Mouse (Mus musculus) 3T3-L1 (cell line): ENCODE results near the gene Ndrg4.
"Not testable (repeated sequence)": the region's sequence is repeated elsewhere in the genome, so short reads cannot be mapped to it uniquely, and the experiment has no call there.

Experiments used
- DNase-seq: peaks from one replicate; pipeline ENCODE4 v3.0.0-alpha.2; 2015; ENCODE audit warnings: low read depth, low spot score

The Ndrg4 gene

GRCm38 (mm10) chr8:95676631-95677030 lies at the start of gene Ndrg4:
TSS of gene Ndrg4 (plus strand) at chr8:95676980.
- no peak for DNase-seq

GRCm38 (mm10) chr8:95632840-95633239 lies 43.9 kb upstream of the Ndrg4 start:
- DNase-seq: no peak

DNA sequence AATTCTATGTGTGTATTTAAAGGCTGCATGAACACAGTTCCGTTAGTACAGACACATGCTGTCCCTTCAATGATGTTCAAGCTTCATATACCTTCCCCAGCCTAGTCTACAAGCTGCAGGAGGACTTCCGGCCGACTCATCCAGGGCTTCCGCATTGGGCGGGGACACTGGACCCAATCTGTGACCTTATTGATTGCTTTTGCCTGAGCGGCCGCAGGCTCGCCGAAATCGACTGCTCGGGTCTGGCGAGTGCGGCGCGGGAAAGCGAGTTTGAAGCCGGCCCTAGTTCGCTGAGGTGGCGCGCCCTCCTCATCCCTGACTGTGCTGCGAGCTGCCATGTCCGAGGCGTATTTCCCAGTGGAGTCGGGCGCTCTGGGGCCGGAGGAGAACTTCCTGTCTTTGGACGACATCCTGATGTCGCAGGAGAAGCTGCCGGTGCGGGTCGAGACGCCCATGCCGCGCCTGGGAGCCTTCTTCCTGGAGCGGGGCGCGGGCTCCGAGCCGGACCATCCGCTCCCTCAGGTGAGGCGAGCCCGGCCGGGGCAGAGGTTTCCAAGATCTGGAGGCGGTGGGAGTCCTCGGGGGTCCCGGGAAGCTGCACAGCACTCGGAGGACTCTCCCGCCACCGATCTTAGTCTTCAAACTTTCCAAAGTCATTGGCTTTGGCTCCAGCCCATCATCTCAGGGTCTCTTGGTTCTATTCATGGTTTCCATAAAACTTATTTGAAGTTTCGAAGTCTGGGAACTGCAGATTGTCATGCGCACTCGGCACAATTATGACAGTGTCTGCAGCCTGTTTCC lies 43.3 kb upstream of the Ndrg4 start, which contains the start of gene Gins3:
Gene Gins3, plus strand, starts transcription at position 192 of the 801 bp plus-strand sequence.
- DNase-seq: peak; percentile 98

GRCm38 (mm10) chr8:95634063-95634340 lies 42.8 kb upstream of the Ndrg4 start:
- DNase-seq: peak; percentile 53

DNA sequence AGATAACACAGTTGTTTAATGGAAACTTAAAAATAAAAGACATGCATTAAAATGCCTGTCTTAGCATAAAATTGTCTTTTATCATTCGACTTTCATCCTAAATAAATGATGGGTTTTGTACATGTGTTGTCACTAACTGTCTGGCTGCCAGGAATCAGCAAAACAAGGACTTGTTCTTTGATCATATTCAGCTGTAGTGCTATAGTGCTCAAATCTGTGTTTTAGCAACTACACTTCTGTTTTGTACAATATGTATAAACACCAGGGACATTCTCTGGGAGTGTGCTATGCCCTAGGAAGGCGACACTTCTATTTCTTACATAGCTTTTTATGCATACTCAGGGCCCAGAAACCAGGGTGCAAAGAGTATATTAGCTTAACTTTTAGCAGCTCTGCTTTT lies 31.8 kb upstream of the Ndrg4 start:
- no peak for DNase-seq

DNA sequence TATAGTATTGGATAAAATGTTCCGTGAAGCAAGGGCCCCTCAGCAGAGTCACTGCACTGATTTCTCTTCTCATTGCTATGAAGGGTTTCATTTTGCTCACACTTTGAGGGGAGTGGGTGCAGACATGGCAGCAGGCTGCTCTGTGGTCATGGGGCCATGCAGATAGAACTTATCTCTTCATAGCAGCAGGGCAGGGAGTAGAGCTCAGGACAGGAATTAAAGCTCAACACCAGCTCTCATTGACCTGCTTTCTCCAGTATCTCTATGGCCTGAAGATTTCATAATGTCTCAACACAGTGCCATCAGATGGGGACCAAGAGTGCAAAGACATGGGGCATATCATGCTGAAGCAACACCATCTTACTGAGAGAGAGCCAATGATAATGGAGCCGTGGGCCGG lies 28.5 kb upstream of the Ndrg4 start:
- DNase-seq: no peak

DNA sequence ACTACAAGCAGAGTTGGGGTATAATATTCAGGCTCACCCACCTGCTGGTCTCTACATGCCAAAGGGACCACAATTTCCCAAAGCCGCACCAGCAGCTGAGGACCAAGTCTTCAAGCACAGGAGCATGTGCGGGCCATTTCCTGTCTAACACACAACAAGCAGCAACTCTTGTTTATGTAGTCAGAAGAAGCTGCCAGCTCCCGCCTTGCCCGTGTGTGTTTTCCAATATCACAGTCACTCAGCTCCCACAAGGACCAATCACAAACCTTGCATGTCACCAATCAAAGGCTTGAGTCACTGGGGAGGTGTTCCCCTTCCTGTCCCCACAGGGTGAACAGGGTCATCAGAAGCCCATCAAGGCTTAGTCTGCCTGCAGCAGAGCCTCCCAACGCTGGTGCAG lies 23.4 kb upstream of the Ndrg4 start:
- no peak for DNase-seq

DNA sequence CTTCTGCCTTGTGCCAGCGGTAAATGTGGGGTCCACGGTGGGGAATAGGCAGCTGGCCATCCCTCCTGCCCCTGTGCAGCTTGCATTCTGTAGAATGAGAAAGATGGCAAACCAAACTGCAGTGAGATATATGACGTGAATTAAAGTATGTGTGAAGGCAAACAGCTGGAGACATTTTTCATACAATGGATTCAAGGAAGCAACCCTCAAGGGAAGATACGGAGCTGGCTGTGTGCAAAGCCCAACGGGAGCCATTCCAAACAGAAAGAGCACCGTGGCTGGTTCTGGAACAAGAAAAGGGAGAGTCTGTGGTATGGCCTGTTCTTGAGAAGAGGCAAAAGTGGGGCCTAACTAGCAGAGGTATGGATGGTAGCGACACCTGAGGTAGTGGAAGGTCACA lies 20.9 kb upstream of the Ndrg4 start:
- no peak for DNase-seq

GRCm38 (mm10) chr8:95656316-95657002 lies 20.3 kb upstream of the Ndrg4 start:
- DNase-seq: no peak

DNA sequence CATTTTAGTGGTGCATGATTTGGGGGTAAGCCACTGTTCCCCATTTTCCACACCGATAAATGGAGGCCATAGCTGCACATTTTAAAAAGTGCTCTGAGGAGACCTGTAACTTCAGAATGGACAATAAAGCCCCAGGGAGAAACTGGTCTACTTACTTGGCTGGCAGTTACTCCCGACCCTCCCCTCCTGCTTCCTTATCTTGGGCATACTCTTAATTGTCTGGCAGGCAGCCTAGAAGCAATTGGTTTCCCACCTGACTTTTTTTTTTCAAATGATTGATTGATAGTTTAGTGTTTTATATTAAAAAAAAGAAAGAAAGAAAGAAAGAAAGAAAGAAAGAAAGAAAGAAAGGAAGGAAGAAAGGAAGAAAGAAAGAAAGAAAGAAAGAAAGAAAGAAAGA lies 19.3 kb upstream of the Ndrg4 start:
- no peak for DNase-seq

DNA sequence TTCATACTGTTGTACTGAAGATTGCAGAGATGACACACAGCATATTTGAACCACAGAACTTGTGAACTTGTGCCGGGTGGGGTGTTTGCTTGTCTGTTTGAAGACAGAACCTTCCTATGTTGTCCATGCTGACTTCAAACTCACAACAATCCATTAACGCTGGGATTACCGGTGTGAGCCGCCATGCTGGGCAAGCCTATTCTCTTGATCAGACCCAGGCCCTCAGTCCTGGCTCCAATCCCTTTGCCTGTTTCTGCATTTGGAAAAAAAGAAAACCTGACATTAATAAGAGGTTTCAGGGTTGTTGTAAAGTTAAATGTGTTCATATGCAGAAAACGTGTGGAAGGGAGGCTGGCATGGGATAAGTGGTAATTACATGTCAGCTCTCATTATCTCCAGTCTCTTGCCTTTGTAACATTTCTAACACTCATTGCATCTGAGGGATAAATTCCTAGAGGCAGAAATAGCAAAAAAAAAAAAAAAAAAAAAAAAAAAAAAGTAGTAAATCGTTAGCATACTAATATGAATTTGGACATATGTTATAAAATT lies 16.4 kb upstream of the Ndrg4 start:
- no peak for DNase-seq

- no peak for DNase-seq
Measured at GRCm38 (mm10) chr8:95661085-95661484, 15.7 kb upstream of the Ndrg4 start.

- no peak for DNase-seq
Measured at GRCm38 (mm10) chr8:95661575-95661974, 15.2 kb upstream of the Ndrg4 start.

- no peak for DNase-seq
Measured at GRCm38 (mm10) chr8:95662885-95663598, 13.7 kb upstream of the Ndrg4 start.

DNA sequence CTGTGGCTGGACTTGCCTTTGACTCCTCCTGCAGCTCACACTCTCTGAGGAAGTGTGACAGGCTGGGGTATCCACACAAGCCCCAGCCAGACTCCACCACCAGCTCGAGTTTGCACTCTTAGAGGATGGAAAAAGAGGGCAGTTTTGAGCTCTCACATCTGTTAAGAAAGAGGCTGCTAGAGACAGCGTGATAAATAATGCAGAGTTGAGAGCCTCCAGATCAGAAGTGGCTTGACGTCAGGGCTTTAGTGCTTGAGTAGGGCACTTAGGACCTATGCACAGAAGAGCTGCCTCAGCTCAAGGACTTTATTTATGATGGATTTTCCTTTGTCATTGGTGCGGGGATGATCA lies 13.2 kb upstream of the Ndrg4 start:
- DNase-seq: no peak

- not testable (repeated sequence) for DNase-seq
Measured at GRCm38 (mm10) chr8:95665813-95666452, 10.8 kb upstream of the Ndrg4 start.

DNA sequence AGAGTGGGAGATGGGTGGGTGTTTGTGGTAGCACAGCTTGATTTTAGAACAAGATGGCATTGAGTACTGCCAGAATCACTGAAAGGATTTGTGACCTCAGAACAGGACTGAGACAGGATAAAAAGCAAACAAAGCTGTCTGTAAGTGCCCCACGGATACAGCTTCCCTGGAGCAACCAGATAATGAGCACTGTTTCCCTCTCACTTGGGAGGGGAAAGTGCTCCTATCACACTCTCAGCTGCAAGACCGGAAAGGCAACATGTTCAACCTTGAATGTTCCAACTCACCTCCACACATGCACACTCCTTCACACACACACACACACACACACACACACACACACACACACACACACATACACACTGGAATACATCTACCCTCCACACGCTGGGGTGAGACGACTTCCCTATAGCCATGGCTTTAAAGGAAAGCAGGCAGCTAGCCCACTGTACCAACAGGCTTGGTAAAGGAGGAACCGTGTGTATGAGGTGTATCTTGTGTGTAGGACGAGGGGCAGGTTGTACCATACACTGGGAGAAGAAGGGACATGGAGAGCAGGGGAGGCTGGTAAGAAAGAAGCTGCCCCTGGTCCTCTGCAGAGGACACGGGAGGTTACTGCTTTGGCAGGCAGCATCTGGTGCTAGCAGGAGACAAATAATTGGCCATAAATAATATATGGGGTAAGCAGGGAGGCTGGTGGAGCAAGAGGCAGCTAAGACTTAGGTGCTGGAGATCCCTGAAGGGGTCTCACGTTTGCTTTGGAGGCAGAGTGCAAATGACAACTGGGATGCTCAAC lies 8.4 kb upstream of the Ndrg4 start:
- DNase-seq: no peak

GRCm38 (mm10) chr8:95669967-95670366 lies 6.8 kb upstream of the Ndrg4 start:
- DNase-seq: peak; percentile 44

DNA sequence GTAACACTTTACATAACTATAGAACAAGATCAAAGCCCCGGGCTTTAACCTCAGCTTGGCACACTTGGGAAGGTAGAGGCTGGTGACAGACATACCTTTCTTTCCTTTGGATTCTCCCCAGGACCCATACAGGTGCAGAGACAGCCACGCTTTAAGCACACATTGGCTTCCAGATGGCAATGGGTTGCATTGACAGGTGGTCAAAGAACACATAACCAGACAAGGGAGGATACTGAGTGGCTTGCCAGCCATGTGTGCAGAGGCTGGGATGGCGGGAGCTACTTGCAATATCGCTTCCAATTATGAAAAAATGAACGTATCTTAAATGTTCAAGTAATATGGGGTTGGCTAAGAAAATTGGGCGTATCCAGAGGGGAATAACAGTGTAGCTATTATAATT lies 4.9 kb upstream of the Ndrg4 start:
- DNase-seq: no peak

GRCm38 (mm10) chr8:95672811-95673210 lies 4.0 kb upstream of the Ndrg4 start:
- DNase-seq: peak; percentile 82

- DNase-seq: no peak
Measured at GRCm38 (mm10) chr8:95677591-95678023, 827 bp downstream of the Ndrg4 start.
